Mouse (Mus musculus) E14TG2a.4 (cell line): ENCODE measurements around the gene Ugt1a1.

ENCODE experiments used
- CTCF ChIP-seq: conservative IDR thresholded peaks from 2 replicates; pipeline ENCODE4 v1.5.1; 2014; ENCODE audit warnings: low read length
- NANOG ChIP-seq: IDR thresholded peaks from 2 replicates; pipeline ENCODE4 v1.6.1; 2014; ENCODE audit warnings: borderline replicate concordance, low read length, mixed read lengths
- POU5F1 ChIP-seq: IDR thresholded peaks from 2 replicates; pipeline ENCODE4 v1.6.1; 2014; ENCODE audit warnings: low read length, borderline replicate concordance

DNA sequence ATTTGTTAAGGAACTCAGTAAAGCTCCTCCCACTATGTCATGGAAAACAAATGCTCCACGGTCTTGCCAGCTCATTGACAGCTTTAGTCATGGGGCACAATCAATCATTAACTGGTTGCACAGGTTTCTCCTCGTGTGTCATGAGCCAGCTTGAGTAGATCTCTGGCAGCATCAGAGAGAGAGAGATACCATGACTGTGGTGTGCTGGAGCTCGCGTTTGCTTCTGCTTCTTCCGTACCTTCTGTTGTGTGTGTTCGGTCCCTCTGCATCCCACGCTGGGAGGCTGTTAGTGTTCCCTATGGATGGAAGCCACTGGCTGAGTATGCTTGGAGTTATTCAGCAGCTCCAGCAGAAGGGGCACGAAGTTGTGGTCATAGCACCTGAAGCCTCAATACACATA is at the start of gene Ugt1a1:
- TF ChIP-seq CTCF, result no peak
- TF ChIP-seq NANOG, result 0 out of 2 replicates have a peak, but pooled peaks have one; percentile 3
- TF ChIP-seq POU5F1, result no peak
